In the genomic region with DNA sequence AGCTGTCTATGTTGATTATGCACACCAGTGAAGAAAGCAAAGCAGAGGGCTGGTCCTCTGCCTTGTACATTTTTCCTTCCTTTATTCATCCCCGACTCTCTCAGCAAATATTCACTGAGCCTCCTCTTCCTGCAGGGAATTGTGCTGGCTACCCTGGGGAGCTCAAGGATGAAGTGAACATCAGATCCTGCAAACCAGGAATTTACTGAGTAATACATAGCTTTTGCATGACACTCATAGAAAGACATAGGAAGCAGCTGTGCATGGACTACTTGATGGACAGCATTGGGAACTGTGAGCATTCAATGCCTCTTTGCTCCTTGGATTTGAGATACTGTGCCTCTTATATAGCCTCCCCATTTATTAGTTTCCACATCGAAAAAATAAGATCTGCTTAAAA, we compare ENCODE assay signal across 17 mouse cellular contexts. TPM values are rescaled to one million over a fixed set of nuclear protein-coding genes. Genes with fewer than 3 reads are reported as not detected.
A peak's percentile ranks its signal among the peaks of the same experiment; 100 is the strongest.
DNase-seq lines count a peak whose midpoint lies in the region; ATAC-seq and TF ChIP-seq lines count a peak whose summit lies in the region.
"Had no signal": no experiment of that assay in that cellular context is flagged by ENCODE, and none has a peak within 500 bp of the region (broad histone marks: within the 10 kb centered on the region; RNA-seq: fewer than 3 reads in every experiment).

No protein-coding gene starts in this region.

- H3K9ac ChIP-seq in heart, embryonic 15.5 days, result no peak overlapping the region
- no peak overlapping the region for H3K9ac ChIP-seq in heart, adult 2 months (ENCODE audit: low read depth, low read length)
- H3K9ac ChIP-seq in midbrain, embryonic 11.5 days (ENCODE audit: low read length), result no peak overlapping the region
- H3K9ac ChIP-seq in intestine, embryonic 16.5 days (ENCODE audit: low read depth, low read length), result no peak overlapping the region
- H3K9ac ChIP-seq: limb, embryonic 12.5 days; neural tube, embryonic 13.5 days; stomach, embryonic 15.5 days had no signal

- no peak for TF ChIP-seq POLR2A in heart, adult 2 months (IDR thresholded peaks at IDR 0.05; ENCODE audit: insufficient read depth, low read depth, low read length)

- intact Hi-C loops in heart, adult 2 months (cut with DNase I), result no loop called here

- TF ChIP-seq EP300 in heart, adult 2 months (IDR thresholded peaks at IDR 0.05; ENCODE audit: insufficient read depth, low read depth, low read length), result no peak

- H3K4me3 ChIP-seq in heart, embryonic 15.5 days, result no peak overlapping the region
- no peak overlapping the region for H3K4me3 ChIP-seq in heart, adult 2 months
- no peak overlapping the region for H3K4me3 ChIP-seq in midbrain, embryonic 10.5 days
- H3K4me3 ChIP-seq in midbrain, embryonic 11.5 days (ENCODE audit: low read depth, low read length), result no peak overlapping the region
- no peak overlapping the region for H3K4me3 ChIP-seq in intestine, embryonic 16.5 days (ENCODE audit: low read length)
- H3K4me3 ChIP-seq: limb, embryonic 12.5 days; neural tube, embryonic 13.5 days; stomach, embryonic 15.5 days had no signal

- no peaks in the 10 kb centered on the region; the same call in 1 of the 2 replicates for H3K4me1 ChIP-seq in heart, embryonic 15.5 days (replicated peaks)
- no peaks in the 10 kb centered on the region for H3K4me1 ChIP-seq in heart, adult 2 months (ENCODE audit: control insufficient read depth, insufficient read depth, low read length)
- H3K4me1 ChIP-seq in midbrain, embryonic 10.5 days, result peaks cover 36% of the 10 kb centered on the region
- peaks cover 15% of the 10 kb centered on the region for H3K4me1 ChIP-seq in midbrain, embryonic 11.5 days (ENCODE audit: control insufficient read depth, insufficient read depth, low read length)
- H3K4me1 ChIP-seq in intestine, embryonic 16.5 days (ENCODE audit: control insufficient read depth, insufficient read depth, low read length), result peaks cover 2% of the 10 kb centered on the region; the same call in 1 of the 2 replicates
- H3K4me1 ChIP-seq: stomach, embryonic 15.5 days had no signal

- H3K4me2 ChIP-seq in heart, embryonic 15.5 days, result no peak overlapping the region
- H3K4me2 ChIP-seq in midbrain, embryonic 11.5 days, result no peak overlapping the region
- H3K4me2 ChIP-seq in intestine, embryonic 16.5 days (ENCODE audit: low read depth, low read length), result no peak overlapping the region
- H3K4me2 ChIP-seq: limb, embryonic 12.5 days; neural tube, embryonic 13.5 days; stomach, embryonic 15.5 days had no signal

- DNase-seq in heart, adult 2 months, result no peak
- DNase-seq in midbrain, embryonic 10.5 days (ENCODE audit: low spot score), result no peak
- DNase-seq in midbrain, embryonic 11.5 days (ENCODE audit: low spot score, missing footprints), result no peak
- peak; percentile 4 for DNase-seq in skeletal muscle tissue, adult 2 months (ENCODE audit: low read depth, low spot score)
- DNase-seq in cerebellum, postnatal 14 days, result no peak
- no peak for DNase-seq in cerebellum, postnatal 36 days
- DNase-seq: adrenal gland, postnatal 25 days; cerebellum, adult 8-10 months; kidney, postnatal 4 days; layer of hippocampus, postnatal 36 days; spleen, adult 18-20 months had no signal

- no peaks in the 10 kb centered on the region for H3K9me3 ChIP-seq in heart, embryonic 15.5 days (replicated peaks)
- no peaks in the 10 kb centered on the region for H3K9me3 ChIP-seq in midbrain, embryonic 10.5 days (replicated peaks)
- no peaks in the 10 kb centered on the region for H3K9me3 ChIP-seq in midbrain, embryonic 11.5 days (ENCODE audit: control insufficient read depth, low read length)
- H3K9me3 ChIP-seq in intestine, embryonic 16.5 days (ENCODE audit: control insufficient read depth, low read length), result no peaks in the 10 kb centered on the region
- H3K9me3 ChIP-seq: G1E; limb, embryonic 12.5 days; neural tube, embryonic 13.5 days; stomach, embryonic 15.5 days had no signal

- no peaks in the 10 kb centered on the region for H3K36me3 ChIP-seq in heart, embryonic 15.5 days
- no peaks in the 10 kb centered on the region for H3K36me3 ChIP-seq in heart, adult 2 months (ENCODE audit: control insufficient read depth, insufficient read depth, low read length)
- H3K36me3 ChIP-seq in midbrain, embryonic 10.5 days, result no peaks in the 10 kb centered on the region
- no peaks in the 10 kb centered on the region for H3K36me3 ChIP-seq in midbrain, embryonic 11.5 days (ENCODE audit: control insufficient read depth, insufficient read depth, low read length)
- H3K36me3 ChIP-seq in intestine, embryonic 16.5 days (ENCODE audit: control insufficient read depth, insufficient read depth, low read length), result no peaks in the 10 kb centered on the region
- H3K36me3 ChIP-seq: G1E; limb, embryonic 12.5 days; neural tube, embryonic 13.5 days; stomach, embryonic 15.5 days had no signal

- no peak for ATAC-seq in heart, embryonic 15.5 days (replicated peaks; ENCODE audit: insufficient number of reproducible peaks, insufficient read depth, low FRiP score, low read depth)
- ATAC-seq in midbrain, embryonic 11.5 days (ENCODE audit: low FRiP score), result no peak; the same call in 1 of the 2 replicates
- ATAC-seq in intestine, embryonic 16.5 days, result peak; percentile 49; the same call in 1 of the 2 replicates

- no peak for TF ChIP-seq CTCF in heart, adult 2 months (IDR thresholded peaks at IDR 0.05)

- H3K27me3 ChIP-seq in heart, embryonic 15.5 days, result no peaks in the 10 kb centered on the region
- no peaks in the 10 kb centered on the region for H3K27me3 ChIP-seq in heart, adult 2 months (ENCODE audit: control insufficient read depth, insufficient read depth, low read length)
- H3K27me3 ChIP-seq in midbrain, embryonic 10.5 days (ENCODE audit: low read depth, poor library complexity, severe bottlenecking), result no peaks in the 10 kb centered on the region
- no peaks in the 10 kb centered on the region for H3K27me3 ChIP-seq in midbrain, embryonic 11.5 days (ENCODE audit: control insufficient read depth, insufficient read depth, low read length)
- no peaks in the 10 kb centered on the region for H3K27me3 ChIP-seq in intestine, embryonic 16.5 days (replicated peaks; ENCODE audit: control insufficient read depth, insufficient read depth, low read length)
- H3K27me3 ChIP-seq: limb, embryonic 12.5 days; neural tube, embryonic 13.5 days; stomach, embryonic 15.5 days had no signal

- no peaks in the 10 kb centered on the region for H3K79me2 ChIP-seq in heart, adult 2 months (replicated peaks; ENCODE audit: control insufficient read depth, insufficient read depth, low read length)

- 54% methylated on average over 2 of the region's 2 CpGs for whole genome bisulfite sequencing in heart, embryonic 15.5 days
- WGBS in heart, adult 2 months, result 51% methylated on average over 2 of the region's 2 CpGs
- 65% methylated on average over 2 of the region's 2 CpGs for WGBS in midbrain, embryonic 10.5 days
- 62% methylated on average over 2 of the region's 2 CpGs for WGBS in midbrain, embryonic 11.5 days
- WGBS in intestine, embryonic 16.5 days, result 58% methylated on average over 2 of the region's 2 CpGs

- 0 out of 2 replicates have a peak overlapping the region, but pooled peaks have one; percentile 2 for H3K27ac ChIP-seq in heart, embryonic 15.5 days
- no peak overlapping the region for H3K27ac ChIP-seq in heart, adult 2 months
- peak overlapping the region; percentile 38; the same call in 1 of the 2 replicates for H3K27ac ChIP-seq in midbrain, embryonic 10.5 days (replicated peaks)
- H3K27ac ChIP-seq in midbrain, embryonic 11.5 days (ENCODE audit: low read depth, low read length), result no peak overlapping the region
- H3K27ac ChIP-seq in intestine, embryonic 16.5 days (ENCODE audit: low read length), result no peak overlapping the region
- H3K27ac ChIP-seq: limb, embryonic 12.5 days; neural tube, embryonic 13.5 days; stomach, embryonic 15.5 days had no signal

RNA-seq across cellular contexts. Expression of gene Gm11361, which starts 40.2 kb away (rescaled TPM):
- 4.3 TPM in 2 replicates for polyA plus RNA-seq in heart, embryonic 15.5 days (2015; fragmentation: Nextera tagmentation; extraction: Ambion mirVana)
- total RNA-seq in heart, adult 2 months (2021), result 10 to 100 TPM; 61.3 to 74.1 TPM
- 0.57 and 1.1 TPM in 2 replicates for polyA plus RNA-seq in heart, adult 2 months (2012; rRNA removed)
- 3.5 and 4.0 TPM in 2 replicates for polyA plus RNA-seq in midbrain, embryonic 10.5 days (2016; fragmentation: Nextera tagmentation; extraction: Ambion mirVana)
- polyA plus RNA-seq in midbrain, embryonic 11.5 days (2014; fragmentation: Nextera tagmentation; extraction: Ambion mirVana), result 2.1 and 3.9 TPM in 2 replicates
- 6.6 and 8.9 TPM in 2 replicates for polyA plus RNA-seq in intestine, embryonic 16.5 days (2015; fragmentation: Nextera tagmentation; extraction: Ambion mirVana)

Comparison
In these comparisons a context has a peak if more than half of its experiments do, and no peak if none do; other contexts are left out.
1. H3K27ac ChIP-seq: peak in heart, embryonic 15.5 days (single experiment) and midbrain, embryonic 10.5 days (single experiment); none in heart, adult 2 months (single experiment), midbrain, embryonic 11.5 days (single experiment) and intestine, embryonic 16.5 days (single experiment).